Mouse (Mus musculus) embryonic facial prominence, embryonic 11.5 days (tissue): Measurements from ENCODE around the gene Gzf1. TPM values are rescaled to one million over a fixed set of nuclear protein-coding genes. Genes with fewer than 3 reads are reported as not detected.

ENCODE experiments used
- ATAC-seq: fragments of 200-750 bp; cut with Nextera tagmentation; replicated peaks from 2 replicates; pipeline ENCODE4 v1.8.0; 2017; ENCODE audit warnings: low read depth; ENCODE audit not compliant: insufficient number of reproducible peaks, low FRiP score, low TSS enrichment
- DNase-seq: peaks from one replicate; pipeline ENCODE4 v3.0.0-alpha.2; 2015; ENCODE audit warnings: low spot score
- H3K27ac ChIP-seq: fragments of 300-500 bp; sonication (generic); replicated peaks from 2 replicates; pipeline ENCODE4 v1.5.1; 2014; ENCODE audit warnings: mild to moderate bottlenecking, low read depth, low read length, control low read depth
- H3K27me3 ChIP-seq: fragments of 300-500 bp; sonication (generic); 2 replicates; pipeline ENCODE4 v1.6.1; 2014; ENCODE audit warnings: mild to moderate bottlenecking, low read length, moderate library complexity, mixed read lengths; ENCODE audit not compliant: control insufficient read depth, insufficient read depth
- H3K36me3 ChIP-seq: fragments of 300-500 bp; sonication (generic); replicated peaks from 2 replicates; pipeline ENCODE4 v1.6.1; 2014; ENCODE audit warnings: low read depth, mild to moderate bottlenecking, low read length, moderate library complexity, mixed read lengths; ENCODE audit not compliant: control insufficient read depth, insufficient read depth
- H3K4me1 ChIP-seq: fragments of 300-500 bp; sonication (generic); 2 replicates; pipeline ENCODE4 v1.6.1; 2014; ENCODE audit warnings: low read length, mixed read lengths; ENCODE audit not compliant: control insufficient read depth, insufficient read depth
- H3K4me2 ChIP-seq: fragments of 300-500 bp; sonication (generic); 2 replicates; pipeline ENCODE4 v1.6.1; 2014; ENCODE audit warnings: low read depth, mild to moderate bottlenecking, control low read depth, low read length, moderate library complexity
- H3K4me3 ChIP-seq: fragments of 300-500 bp; sonication (generic); 2 replicates; pipeline ENCODE4 v1.5.1; 2014; ENCODE audit warnings: low read depth, low read length, control low read depth
- H3K9ac ChIP-seq: fragments of 300-500 bp; sonication (generic); replicated peaks from 2 replicates; pipeline ENCODE4 v1.6.1; 2014; ENCODE audit warnings: mild to moderate bottlenecking, control low read depth, low read length
- H3K9me3 ChIP-seq: fragments of 300-500 bp; sonication (generic); replicated peaks from 2 replicates; pipeline ENCODE4 v1.6.1; 2016; ENCODE audit warnings: mild to moderate bottlenecking, low read length, inconsistent platforms, mixed read lengths; ENCODE audit not compliant: control insufficient read depth
- WGBS: fragments of 180-500 bp; shearing (Covaris S2); extraction: QIAGEN DNeasy Blood & Tissue Kit; methylation state at CpG from one replicate; pipeline ENCODE4 v1.1.7; 2014; 5-methylcytosine and 5-hydroxymethylcytosine counted together
- polyA plus RNA-seq: library from polyadenylated mRNA; unstranded; fragments of >200 nt; fragmentation: Nextera tagmentation; extraction: Ambion mirVana; gene quantifications from 2 replicates; pipeline ENCODE4 v1.2.1, GENCODE M21; 2014

Gene Gzf1
- polyA plus RNA-seq = 27.3 and 30.8 TPM in 2 replicates

GRCm38 (mm10) chr2:148680775-148681291, at the start of gene Gzf1:
Gene Gzf1 (plus strand): TSS chr2:148681023.
- H3K4me1 ChIP-seq = no peaks in the 10 kb centered on the region; the same call in 1 of the 2 replicates
- WGBS = under 1% methylated on average over 39 of the region's 39 CpGs
- peak; percentile 95 for ATAC-seq

GRCm38 (mm10) chr2:148631602-148632001, 49.2 kb upstream of the Gzf1 start:
- H3K4me1 ChIP-seq = no peaks in the 10 kb centered on the region
- H3K27ac ChIP-seq = no peak overlapping the region
- H3K36me3 ChIP-seq = no peaks in the 10 kb centered on the region
- no peak overlapping the region for H3K4me2 ChIP-seq
- WGBS = 99% methylated on average over 3 of the region's 3 CpGs
- H3K9me3 ChIP-seq = no peaks in the 10 kb centered on the region
- H3K4me3 ChIP-seq = no peak overlapping the region
- no peaks in the 10 kb centered on the region for H3K27me3 ChIP-seq
- no peak for DNase-seq
- no peak for ATAC-seq
- no peak overlapping the region for H3K9ac ChIP-seq

More at GRCm38 (mm10) chr2:148680775-148681291, at the start of gene Gzf1:
- DNase-seq = peak; percentile 100
- peak within 1 kb of the TSS; percentile 77 for H3K4me3 ChIP-seq
- peak within 1 kb of the TSS; percentile 28 for H3K27ac ChIP-seq
- H3K36me3 ChIP-seq = peaks cover 6% of the 10 kb centered on the region; the same call in 1 of the 2 replicates
- no peaks in the 10 kb centered on the region for H3K9me3 ChIP-seq
- H3K27me3 ChIP-seq = no peaks in the 10 kb centered on the region
- peak within 1 kb of the TSS; percentile 75 for H3K9ac ChIP-seq
- peak within 1 kb of the TSS; percentile 73 for H3K4me2 ChIP-seq

GRCm38 (mm10) chr2:148634466-148634865, 46.4 kb upstream of the Gzf1 start:
- Histone ChIP-seq H3K36me3 (no peaks in the 10 kb centered on the region), H3K4me3 (no peak overlapping the region), H3K4me1 (no peaks in the 10 kb centered on the region), H3K27me3 (no peaks in the 10 kb centered on the region), H3K4me2 (no peak overlapping the region), H3K9ac (no peak overlapping the region), H3K9me3 (no peaks in the 10 kb centered on the region), H3K27ac (no peak overlapping the region)
- 86% methylated on average over 4 of the region's 4 CpGs for WGBS
- DNase-seq = no peak
- no peak for ATAC-seq

- DNase-seq (peak; percentile 46), ATAC-seq (no peak)
- Histone ChIP-seq H3K27me3 (no peaks in the 10 kb centered on the region), H3K27ac (no peak overlapping the region), H3K4me3 (no peak overlapping the region), H3K9me3 (no peaks in the 10 kb centered on the region), H3K9ac (no peak overlapping the region), H3K4me2 (no peak overlapping the region), H3K36me3 (no peaks in the 10 kb centered on the region), H3K4me1 (no peaks in the 10 kb centered on the region)
- WGBS = 44% methylated on average over 1 of the region's 1 CpGs
Measured at GRCm38 (mm10) chr2:148642610-148643370, 38.0 kb upstream of the Gzf1 start.

- H3K27ac ChIP-seq = no peak overlapping the region
- DNase-seq (no peak), ATAC-seq (no peak)
- WGBS = 88% methylated on average over 6 of the region's 6 CpGs
- H3K4me3 ChIP-seq = no peak overlapping the region
- no peaks in the 10 kb centered on the region for H3K9me3 ChIP-seq
- no peak overlapping the region for H3K4me2 ChIP-seq
- no peak overlapping the region for H3K9ac ChIP-seq
- H3K27me3 ChIP-seq = no peaks in the 10 kb centered on the region
- no peaks in the 10 kb centered on the region for H3K36me3 ChIP-seq
- H3K4me1 ChIP-seq = no peaks in the 10 kb centered on the region
Measured at GRCm38 (mm10) chr2:148644421-148645000, 36.3 kb upstream of the Gzf1 start.

GRCm38 (mm10) chr2:148650587-148651357, 30.1 kb upstream of the Gzf1 start:
- no peaks in the 10 kb centered on the region for H3K9me3 ChIP-seq
- no peak overlapping the region for H3K9ac ChIP-seq
- no peak for DNase-seq
- 35% methylated on average over 3 of the region's 3 CpGs for WGBS
- H3K27ac ChIP-seq = no peak overlapping the region
- no peaks in the 10 kb centered on the region for H3K27me3 ChIP-seq
- no peaks in the 10 kb centered on the region for H3K4me1 ChIP-seq
- H3K36me3 ChIP-seq = no peaks in the 10 kb centered on the region
- 0 out of 2 replicates have a peak, but pooled peaks have one; percentile 45 for ATAC-seq
- H3K4me3 ChIP-seq = no peak overlapping the region
- H3K4me2 ChIP-seq = no peak overlapping the region

GRCm38 (mm10) chr2:148654961-148655360, 25.9 kb upstream of the Gzf1 start:
- Histone ChIP-seq H3K27me3 (no peaks in the 10 kb centered on the region), H3K4me2 (no peak overlapping the region), H3K4me1 (no peaks in the 10 kb centered on the region), H3K9me3 (no peaks in the 10 kb centered on the region), H3K4me3 (no peak overlapping the region), H3K36me3 (no peaks in the 10 kb centered on the region), H3K9ac (no peak overlapping the region), H3K27ac (no peak overlapping the region)
- no peak for ATAC-seq
- DNase-seq = peak; percentile 68
- 4% methylated on average over 3 of the region's 3 CpGs for WGBS
